Mouse (Mus musculus) olfactory bulb, adult 2 months (tissue): ENCODE measurements around the gene Alkbh6.

ENCODE experiments used
- CTCF ChIP-seq: fragments of 200-500 bp; IDR thresholded peaks from 2 replicates; pipeline ENCODE4 v1.5.1; 2012; ENCODE audit warnings: low read depth, mild to moderate bottlenecking, low read length, moderate library complexity; ENCODE audit not compliant: insufficient read depth
- POLR2A ChIP-seq: fragments of 200-500 bp; IDR thresholded peaks from 2 replicates; pipeline ENCODE4 v1.6.1; 2012; ENCODE audit warnings: mild to moderate bottlenecking, low read depth, low read length, moderate library complexity; ENCODE audit not compliant: insufficient read depth

GRCm38 (mm10) chr7:30293795-30294194 is 14.7 kb upstream of the Alkbh6 start:
- no peak for TF ChIP-seq CTCF
- TF ChIP-seq POLR2A = no peak
